Mouse (Mus musculus) liver, embryonic 16.5 days (tissue): ENCODE measurements around the gene Cyp19a1. TPM values are rescaled to one million over a fixed set of nuclear protein-coding genes. Genes with fewer than 3 reads are reported as not detected.

Experiments used
- ATAC-seq: fragments of 200-750 bp; cut with Nextera tagmentation; 2 replicates; pipeline ENCODE4 v1.8.0; 2017; ENCODE audit warnings: low read depth, mild to moderate bottlenecking, moderate number of reproducible peaks, moderate library complexity
- H3K27ac ChIP-seq: fragments of 300-500 bp; sonication (generic); 2 replicates; pipeline ENCODE4 v1.5.1; 2014; ENCODE audit warnings: mild to moderate bottlenecking, low read length
- H3K27me3 ChIP-seq: fragments of 300-500 bp; sonication (generic); 2 replicates; pipeline ENCODE4 v1.6.1; 2014; ENCODE audit warnings: low read depth, low read length, mixed read lengths; ENCODE audit not compliant: control insufficient read depth, insufficient read depth
- H3K36me3 ChIP-seq: fragments of 300-500 bp; sonication (generic); 2 replicates; pipeline ENCODE4 v1.6.1; 2014; ENCODE audit warnings: mild to moderate bottlenecking; ENCODE audit not compliant: control insufficient read depth, insufficient read depth
- H3K4me1 ChIP-seq: fragments of 300-500 bp; sonication (generic); 2 replicates; pipeline ENCODE4 v1.6.1; 2014; ENCODE audit warnings: low read depth, low read length, mixed read lengths; ENCODE audit not compliant: control insufficient read depth
- H3K4me2 ChIP-seq: fragments of 300-500 bp; sonication (generic); 2 replicates; pipeline ENCODE4 v1.6.1; 2014; ENCODE audit warnings: low read depth, low read length, mixed read lengths
- H3K4me3 ChIP-seq: fragments of 300-500 bp; sonication (generic); 2 replicates; pipeline ENCODE4 v1.5.1; 2014; ENCODE audit warnings: low read depth, mild to moderate bottlenecking, low read length
- H3K9ac ChIP-seq: fragments of 300-500 bp; sonication (generic); 2 replicates; pipeline ENCODE4 v1.6.1; 2014; ENCODE audit warnings: low read depth, low read length
- H3K9me3 ChIP-seq: fragments of 300-500 bp; sonication (generic); replicated peaks from 2 replicates; pipeline ENCODE4 v1.6.1; 2016; ENCODE audit warnings: low read length; ENCODE audit not compliant: control insufficient read depth
- WGBS: fragments of 180-500 bp; shearing (Covaris S2); extraction: QIAGEN DNeasy Blood & Tissue Kit; methylation state at CpG from one replicate; pipeline ENCODE4 v1.1.7; 2014; ENCODE audit not compliant: insufficient replicate concordance; 5-methylcytosine and 5-hydroxymethylcytosine counted together
- polyA plus RNA-seq: library from polyadenylated mRNA; unstranded; fragments of >200 nt; fragmentation: Nextera tagmentation; extraction: Ambion mirVana; gene quantifications from 2 replicates; pipeline ENCODE4 v1.2.1, GENCODE M21; 2015

Gene Cyp19a1
- polyA plus RNA-seq, 1 experiment from 2014 or later = not detected

GRCm38 (mm10) chr9:54194790-54195189 lies 73.1 kb downstream of the Cyp19a1 start:
- WGBS = 55% methylated on average over 5 of the region's 5 CpGs
- H3K4me2 ChIP-seq = no peak overlapping the region
- H3K27ac ChIP-seq = no peak overlapping the region
- H3K36me3 ChIP-seq = no peaks in the 10 kb centered on the region
- H3K9me3 ChIP-seq = no peaks in the 10 kb centered on the region
- no peak for ATAC-seq
- no peaks in the 10 kb centered on the region for H3K4me1 ChIP-seq
- no peak overlapping the region for H3K9ac ChIP-seq
- H3K27me3 ChIP-seq = no peaks in the 10 kb centered on the region
- no peak overlapping the region for H3K4me3 ChIP-seq

GRCm38 (mm10) chr9:54191435-54191834 lies 76.5 kb downstream of the Cyp19a1 start:
- Histone ChIP-seq H3K4me3 (no peak overlapping the region), H3K27me3 (no peaks in the 10 kb centered on the region), H3K9ac (no peak overlapping the region), H3K9me3 (no peaks in the 10 kb centered on the region), H3K4me1 (no peaks in the 10 kb centered on the region), H3K36me3 (no peaks in the 10 kb centered on the region), H3K4me2 (no peak overlapping the region), H3K27ac (no peak overlapping the region)
- ATAC-seq = no peak
- WGBS = 50% methylated on average over 3 of the region's 3 CpGs

- no peaks in the 10 kb centered on the region for H3K36me3 ChIP-seq
- 57% methylated on average over 7 of the region's 7 CpGs for WGBS
- no peak overlapping the region for H3K4me3 ChIP-seq
- no peak for ATAC-seq
- no peak overlapping the region for H3K27ac ChIP-seq
- H3K9ac ChIP-seq = no peak overlapping the region
- no peak overlapping the region for H3K4me2 ChIP-seq
- H3K27me3 ChIP-seq = no peaks in the 10 kb centered on the region
- no peaks in the 10 kb centered on the region for H3K9me3 ChIP-seq
- no peaks in the 10 kb centered on the region for H3K4me1 ChIP-seq
Observed at GRCm38 (mm10) chr9:54182484-54182883, 85.4 kb downstream of the Cyp19a1 start.

GRCm38 (mm10) chr9:54181330-54181729 lies 86.6 kb downstream of the Cyp19a1 start:
- no peaks in the 10 kb centered on the region for H3K4me1 ChIP-seq
- no peak for ATAC-seq
- 5% methylated on average over 2 of the region's 2 CpGs for WGBS

GRCm38 (mm10) chr9:54180216-54180615 lies 87.7 kb downstream of the Cyp19a1 start:
- H3K27ac ChIP-seq = no peak overlapping the region
- no peaks in the 10 kb centered on the region for H3K9me3 ChIP-seq
- H3K9ac ChIP-seq = no peak overlapping the region
- H3K27me3 ChIP-seq = no peaks in the 10 kb centered on the region
- H3K4me3 ChIP-seq = no peak overlapping the region
- H3K4me2 ChIP-seq = no peak overlapping the region
- H3K4me1 ChIP-seq = no peaks in the 10 kb centered on the region
- WGBS = 61% methylated on average over 17 of the region's 17 CpGs
- ATAC-seq = no peak
- H3K36me3 ChIP-seq = no peaks in the 10 kb centered on the region

More at GRCm38 (mm10) chr9:54181330-54181729, 86.6 kb downstream of the Cyp19a1 start:
- H3K4me2 ChIP-seq = no peak overlapping the region
- no peaks in the 10 kb centered on the region for H3K36me3 ChIP-seq
- no peaks in the 10 kb centered on the region for H3K9me3 ChIP-seq
- no peaks in the 10 kb centered on the region for H3K27me3 ChIP-seq
- no peak overlapping the region for H3K9ac ChIP-seq
- no peak overlapping the region for H3K4me3 ChIP-seq
- H3K27ac ChIP-seq = no peak overlapping the region

GRCm38 (mm10) chr9:54169489-54169888 lies 98.4 kb downstream of the Cyp19a1 start:
- Histone ChIP-seq H3K4me1 (no peaks in the 10 kb centered on the region), H3K27ac (no peak overlapping the region), H3K4me2 (no peak overlapping the region), H3K4me3 (no peak overlapping the region), H3K36me3 (no peaks in the 10 kb centered on the region), H3K9me3 (no peaks in the 10 kb centered on the region), H3K9ac (no peak overlapping the region), H3K27me3 (no peaks in the 10 kb centered on the region)
- no peak for ATAC-seq
- 29% methylated on average over 5 of the region's 5 CpGs for WGBS

GRCm38 (mm10) chr9:54168425-54168824 lies 99.5 kb downstream of the Cyp19a1 start:
- H3K4me1 ChIP-seq = no peaks in the 10 kb centered on the region
- WGBS = 29% methylated on average over 10 of the region's 10 CpGs
- H3K9me3 ChIP-seq = no peaks in the 10 kb centered on the region
- H3K27me3 ChIP-seq = no peaks in the 10 kb centered on the region
- no peak overlapping the region for H3K4me2 ChIP-seq
- H3K4me3 ChIP-seq = no peak overlapping the region
- ATAC-seq = no peak
- no peak overlapping the region for H3K9ac ChIP-seq
- no peaks in the 10 kb centered on the region for H3K36me3 ChIP-seq
- no peak overlapping the region for H3K27ac ChIP-seq

GRCm38 (mm10) chr9:54163117-54163516 lies 104.8 kb downstream of the Cyp19a1 start:
- no peaks in the 10 kb centered on the region for H3K4me1 ChIP-seq
- H3K9ac ChIP-seq = no peak overlapping the region
- 54% methylated on average over 5 of the region's 5 CpGs for WGBS
- no peak overlapping the region for H3K27ac ChIP-seq
- no peaks in the 10 kb centered on the region for H3K9me3 ChIP-seq
- H3K4me3 ChIP-seq = no peak overlapping the region
- no peaks in the 10 kb centered on the region for H3K36me3 ChIP-seq
- no peaks in the 10 kb centered on the region for H3K27me3 ChIP-seq
- H3K4me2 ChIP-seq = no peak overlapping the region
- no peak for ATAC-seq

- H3K4me3 ChIP-seq = no peak overlapping the region
- no peak for ATAC-seq
Observed at GRCm38 (mm10) chr9:54153679-54154078, 114.2 kb downstream of the Cyp19a1 start.

More at GRCm38 (mm10) chr9:54153679-54154078, 114.2 kb downstream of the Cyp19a1 start:
- no peaks in the 10 kb centered on the region for H3K4me1 ChIP-seq
- WGBS = 48% methylated on average over 5 of the region's 5 CpGs
- no peak overlapping the region for H3K9ac ChIP-seq
- no peaks in the 10 kb centered on the region for H3K27me3 ChIP-seq
- H3K27ac ChIP-seq = no peak overlapping the region
- H3K36me3 ChIP-seq = no peaks in the 10 kb centered on the region
- H3K9me3 ChIP-seq = no peaks in the 10 kb centered on the region
- H3K4me2 ChIP-seq = no peak overlapping the region
